Mouse (Mus musculus) left cerebral cortex, postnatal 10 days (tissue): ENCODE measurements around the gene B3galt4. TPM values are rescaled to one million over a fixed set of nuclear protein-coding genes. Genes with fewer than 3 reads are reported as not detected.
"Not testable (repeated sequence)": the region's sequence is repeated elsewhere in the genome, so short reads cannot be mapped to it uniquely, and the experiment has no call there.

Experiments
- DNase-seq, 2 experiments: peaks; one replicate each; pipeline ENCODE4 v3.0.0; 2021 to 2022; ENCODE audit warnings: low spot score in 2 of 2, mixed read lengths in 1 of 2; ENCODE audit errors: extremely low spot score in 1 of 2
- intact Hi-C: fragments of 180-260 bp; cut with DNase I; formaldehyde crosslinking; loops from one replicate; pipeline ENCODE4 v1.15.1; 2025
- total RNA-seq, 2 experiments: library from RNA; stranded (reverse); gene quantifications; 2 replicates each; pipeline ENCODE4 v1.2.3; 2021

Gene B3galt4
- total RNA-seq, 2 experiments from 2014 or later = 5.2 to 9.8 TPM

GRCm38 (mm10) chr17:33914969-33915391, 36.3 kb downstream of the B3galt4 start:
- no peak for DNase-seq
- intact Hi-C loops = no loop called here

GRCm38 (mm10) chr17:33913905-33914304, 37.4 kb downstream of the B3galt4 start:
- intact Hi-C loops = no loop called here
- DNase-seq = no peak

GRCm38 (mm10) chr17:33913264-33913663, 38.0 kb downstream of the B3galt4 start:
- intact Hi-C loops = no loop called here
- DNase-seq = no peak

- peak in 1 of 2 experiments; percentile 45 for DNase-seq
Measured at GRCm38 (mm10) chr17:33911813-33912414, 39.4 kb downstream of the B3galt4 start.

GRCm38 (mm10) chr17:33911052-33911812, 40.1 kb downstream of the B3galt4 start:
- intact Hi-C loops = no loop called here
- DNase-seq = peak in 1 of 2 experiments; percentile 32

More at GRCm38 (mm10) chr17:33911813-33912414, 39.4 kb downstream of the B3galt4 start:
- intact Hi-C loops = no loop called here

GRCm38 (mm10) chr17:33910346-33911051, 40.8 kb downstream of the B3galt4 start:
- intact Hi-C loops = no loop called here
- no peak for DNase-seq

- intact Hi-C loops = no loop called here
- DNase-seq = peak in 1 of 2 experiments; percentile 56
Measured at GRCm38 (mm10) chr17:33909869-33910250, 41.4 kb downstream of the B3galt4 start.

DNA sequence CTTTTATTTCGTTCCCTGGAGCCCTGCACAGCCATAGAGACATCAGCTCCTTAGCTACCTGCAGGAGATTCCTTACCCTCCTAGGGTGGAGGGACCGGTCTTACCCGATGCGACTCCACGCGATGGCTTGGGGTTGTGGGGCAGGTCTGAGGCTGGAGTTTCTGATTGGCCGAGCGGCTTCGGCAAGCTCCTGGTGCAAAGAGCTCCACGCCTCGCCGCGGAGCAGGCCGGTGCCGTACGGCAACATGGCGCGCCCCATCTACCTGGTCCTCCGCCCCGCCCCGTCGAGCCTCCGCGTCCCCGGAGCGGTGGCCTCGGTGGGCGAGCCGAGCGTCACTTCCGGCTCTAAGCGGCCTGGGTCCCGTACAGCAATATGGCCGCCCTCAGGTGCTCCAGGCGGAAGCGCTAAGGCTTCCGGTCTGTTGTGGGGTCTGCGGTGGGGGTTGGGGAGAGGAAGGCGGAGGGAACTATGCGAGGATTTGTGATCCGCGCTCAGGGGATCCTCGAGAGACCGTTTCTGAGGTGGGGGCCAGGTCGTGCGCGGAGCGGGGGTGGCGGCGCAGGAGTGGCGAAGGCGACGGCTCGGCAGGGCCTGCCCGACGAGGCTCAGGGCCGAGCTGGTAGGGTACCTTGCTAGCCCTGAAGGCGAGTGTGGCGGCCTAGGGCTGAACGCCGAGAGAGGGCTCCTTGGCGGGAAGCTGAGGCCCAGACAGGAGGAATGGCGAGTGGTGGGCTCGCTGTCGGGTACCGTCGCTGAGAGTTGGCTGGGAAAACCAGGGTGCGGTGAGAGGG, 42.0 kb downstream of the B3galt4 start, which contains the start of gene Daxx:
Gene Daxx, plus strand, starts transcription at position 338 of the 792 bp plus-strand sequence.
- peak; percentile 97 to 99 for DNase-seq
- intact Hi-C loops = no loop called here

DNA sequence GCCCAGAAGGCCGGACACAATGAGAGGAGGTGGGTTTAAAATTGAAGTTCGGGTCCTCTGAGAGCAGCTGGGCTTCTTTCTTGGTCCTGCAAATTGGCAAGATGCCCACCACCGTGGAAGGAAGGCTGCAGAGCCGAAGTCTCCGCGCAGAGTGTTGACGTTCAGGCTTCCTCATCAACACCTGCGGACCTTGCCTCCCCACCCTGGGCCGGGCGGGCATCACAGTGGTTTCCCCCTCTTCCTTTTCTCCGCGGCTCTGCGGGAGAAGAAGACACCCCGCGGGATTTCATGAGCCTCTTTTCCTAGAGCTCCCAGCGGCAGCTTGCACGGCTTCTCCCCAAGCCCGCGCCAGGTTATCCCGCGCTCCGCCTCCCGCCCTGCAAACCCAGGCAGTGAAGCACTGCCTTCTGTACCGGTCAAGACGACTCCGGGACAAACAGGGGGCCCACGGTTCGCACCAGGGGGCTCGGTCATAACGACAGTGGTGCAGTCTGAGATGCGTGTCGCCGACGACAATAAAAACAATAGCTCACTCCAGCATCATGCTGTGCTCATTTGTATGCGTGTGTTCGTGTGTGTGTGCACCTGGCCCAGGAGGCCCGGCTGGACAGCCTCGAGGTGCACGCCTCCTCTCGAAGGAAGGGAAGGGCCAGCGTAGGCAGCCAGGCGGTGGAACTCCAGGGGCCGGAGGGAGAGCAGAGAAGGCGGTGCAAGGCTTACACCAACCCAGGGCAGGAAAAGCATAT, 42.8 kb downstream of the B3galt4 start:
- DNase-seq = peak; percentile 56 to 86
- intact Hi-C loops = no loop called here

- intact Hi-C loops, DNase-seq: not testable (repeated sequence)
Measured at GRCm38 (mm10) chr17:33904835-33905234, 46.5 kb downstream of the B3galt4 start, which contains the start of gene Platr17. TSS of gene Platr17 (plus strand) at chr17:33905135.

DNA sequence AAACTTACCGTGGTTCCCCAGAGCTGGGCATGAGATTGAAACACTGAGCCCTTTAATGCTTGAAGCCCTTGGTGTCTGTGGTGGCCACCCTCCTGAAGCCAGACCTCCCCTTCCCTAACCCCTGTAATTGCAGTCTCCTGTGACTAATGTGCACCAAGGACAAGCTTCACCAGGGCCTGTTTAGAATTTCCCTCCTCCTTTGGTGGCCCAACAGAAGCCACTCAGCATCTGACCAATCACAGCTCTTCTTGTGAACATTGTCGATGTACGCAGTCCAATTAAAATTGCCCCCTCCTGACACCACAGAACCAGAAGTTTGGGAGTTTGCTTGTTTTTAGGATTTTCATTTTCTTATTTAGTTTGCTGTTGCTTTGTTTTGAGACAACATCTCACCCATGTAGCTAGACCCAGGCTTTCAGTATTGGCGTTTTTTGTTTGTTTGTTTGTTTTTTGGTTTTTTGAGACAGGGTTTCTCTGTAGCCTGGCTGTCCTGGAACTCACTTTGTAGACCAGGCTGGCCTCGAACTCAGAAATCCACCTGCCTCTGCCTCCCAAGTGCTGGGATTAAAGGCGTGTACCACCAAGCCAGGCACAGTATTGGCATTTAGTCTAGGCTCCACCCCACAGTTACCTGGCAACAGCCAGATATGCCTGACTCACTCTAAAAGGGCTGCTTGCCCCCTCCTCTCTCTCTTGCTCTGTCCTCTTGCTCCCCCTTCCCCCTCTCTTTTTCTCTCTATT, 47.2 kb downstream of the B3galt4 start:
- DNase-seq, intact Hi-C loops: not testable (repeated sequence)

GRCm38 (mm10) chr17:33902491-33902890, 48.8 kb downstream of the B3galt4 start:
- intact Hi-C loops = no loop called here
- DNase-seq = no peak

GRCm38 (mm10) chr17:33902079-33902478, 49.2 kb downstream of the B3galt4 start:
- intact Hi-C loops = no loop called here
- no peak for DNase-seq

GRCm38 (mm10) chr17:33901653-33902052, 49.6 kb downstream of the B3galt4 start:
- no peak for DNase-seq
- intact Hi-C loops = no loop called here

DNA sequence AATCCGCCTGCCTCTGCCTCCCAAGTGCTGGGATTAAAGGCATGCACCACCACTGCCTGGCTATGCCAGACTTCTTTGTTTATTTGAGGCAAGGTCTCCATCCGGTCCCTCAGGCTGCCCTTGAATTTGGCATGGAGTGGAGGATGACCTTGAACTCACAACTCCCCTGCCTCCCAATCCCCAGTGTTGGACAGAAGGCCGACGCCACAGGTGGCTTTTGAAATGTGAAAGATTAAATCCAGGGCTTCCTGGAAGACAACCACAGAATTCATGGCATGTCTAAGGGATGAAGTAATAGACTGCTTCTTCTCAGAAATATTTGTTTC, 50.3 kb downstream of the B3galt4 start:
- intact Hi-C loops = no loop called here
- no peak for DNase-seq

DNA sequence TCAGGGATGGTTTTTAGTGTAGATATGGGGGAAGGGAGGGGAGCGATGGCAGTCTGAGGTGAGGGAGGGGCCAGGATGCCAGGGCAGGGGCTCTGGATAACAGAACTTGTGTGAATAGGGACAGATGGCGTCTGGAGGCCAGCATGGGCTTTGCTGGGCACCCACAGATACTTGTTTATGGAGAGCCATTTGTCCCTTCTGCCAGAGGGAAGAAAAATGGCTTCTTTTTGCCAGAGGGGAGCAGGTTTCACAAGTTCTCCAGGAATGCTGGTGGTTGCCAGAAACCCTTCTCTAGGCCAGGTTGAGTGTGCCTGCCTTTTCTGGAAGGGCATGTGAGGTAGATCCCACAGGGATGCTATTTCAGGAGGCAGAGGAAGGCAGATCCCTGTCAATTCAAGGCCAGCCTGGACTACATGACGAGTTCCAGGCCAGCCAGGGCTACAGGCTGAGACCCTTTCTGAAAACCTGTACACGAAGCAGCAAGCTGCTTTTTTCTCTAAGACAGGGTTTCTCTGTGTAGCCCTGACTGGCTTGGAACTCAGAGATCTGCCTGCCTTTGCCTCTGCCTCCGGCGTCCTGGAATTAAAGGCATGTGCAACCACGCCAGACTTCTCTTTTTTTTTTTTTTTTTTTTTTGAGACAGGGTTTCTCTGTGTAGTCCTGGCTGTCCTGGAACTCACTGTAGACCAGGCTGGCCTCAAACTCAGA, 50.9 kb downstream of the B3galt4 start:
- intact Hi-C loops = no loop called here
- no peak for DNase-seq
